Mouse (Mus musculus): ENCODE data around the gene Trak2.

DNA sequence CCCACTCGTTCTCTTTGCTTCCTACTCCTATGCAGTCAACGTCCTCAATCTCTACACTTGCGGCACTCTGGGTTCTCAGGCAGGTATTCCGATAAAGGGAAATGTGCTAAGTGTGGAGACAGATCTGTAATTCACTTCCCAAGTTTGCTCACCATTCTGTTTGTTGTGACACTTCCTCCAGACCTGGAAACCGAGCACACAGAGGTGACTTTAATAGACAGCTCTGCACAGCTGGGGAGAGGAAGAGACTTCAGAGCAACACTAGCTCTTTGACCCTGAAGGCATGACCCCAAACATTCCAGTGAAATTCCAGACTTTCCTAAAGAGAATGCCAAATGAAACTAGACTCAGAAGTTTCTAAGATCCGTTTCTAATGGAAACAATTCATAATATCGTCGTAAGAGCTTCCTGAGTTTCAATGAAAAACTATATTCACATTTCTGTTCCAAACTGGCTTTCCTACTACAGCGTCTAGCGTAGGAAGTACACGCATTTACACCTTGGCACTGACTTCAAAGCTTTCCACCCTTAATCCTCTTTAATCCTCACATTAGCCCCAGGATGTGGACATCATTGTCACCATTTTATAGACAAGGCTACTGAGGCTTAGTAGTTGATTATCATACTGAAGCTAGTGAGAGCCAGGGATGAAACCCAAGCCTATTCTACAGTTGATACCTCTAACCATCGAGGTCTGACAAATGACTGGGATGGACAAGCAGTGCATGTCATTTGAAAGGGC, 11.9 kb downstream of the Trak2 start:
- TF ChIP-seq CTCF (IDR thresholded peaks at IDR 0.05; ENCODE audit: borderline replicate concordance, extremely low read depth, insufficient read depth, insufficient read length) (no peak), POLR2A (IDR thresholded peaks at IDR 0.05; ENCODE audit: borderline replicate concordance, extremely low read depth, insufficient read depth, insufficient read length, poor library complexity, severe bottlenecking) (no peak)
